Mouse (Mus musculus): ENCODE measurements around the gene Sap25. TPM values are rescaled to one million over a fixed set of nuclear protein-coding genes. Genes with fewer than 3 reads are reported as not detected.

Sap25 gene
- total and polyA plus RNA-seq, 3 experiments: 1.5 to 34.9 (median 2.0) TPM

GRCm38 (mm10) chr5:137629306-137629721 lies 11.8 kb upstream of the Sap25 start:
- under 1% methylated on average over 23 of the region's 23 CpGs for WGBS
- intact Hi-C loops (cut with DNase I): loop anchor here (2.0 kb wide), 1 partner anchor 97 kb away; the partner anchor contains the start of genes Epo and Gnb2

DNA sequence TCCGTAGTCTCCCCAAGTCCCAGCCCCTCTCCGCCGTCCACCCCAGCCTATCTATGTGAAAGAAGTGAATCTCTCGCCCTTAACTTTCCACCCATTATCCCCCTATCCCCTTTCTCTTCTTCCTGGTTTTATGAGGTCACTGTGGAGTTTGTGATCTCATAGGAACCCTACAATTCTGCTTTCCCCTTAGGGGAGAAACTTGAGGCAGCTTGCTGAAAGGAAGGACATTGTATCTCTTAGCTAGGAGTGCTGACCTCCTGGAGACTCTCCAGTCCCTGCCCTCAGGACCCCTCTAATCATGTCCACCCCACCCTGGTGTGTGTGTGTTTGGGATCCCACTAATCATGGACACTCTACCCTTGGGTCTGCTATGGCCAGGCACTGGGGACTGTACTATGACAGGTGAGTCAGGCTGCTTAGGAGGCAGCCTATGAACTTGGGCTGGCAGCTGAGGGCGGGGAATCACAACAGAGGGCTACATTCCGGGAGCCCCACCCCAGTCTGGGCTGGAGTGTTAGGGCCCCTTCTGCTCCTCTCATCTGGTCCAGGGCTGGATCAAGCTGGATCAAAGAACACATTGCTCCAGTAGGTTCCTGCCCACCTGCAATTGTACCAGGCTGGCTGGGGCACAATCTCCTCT lies 11.1 kb upstream of the Sap25 start:
- Histone ChIP-seq H3K9ac (ENCODE audit: low read depth, low read length) (peak overlapping the region; percentile 90), H3K4me1 (ENCODE audit: control insufficient read depth, insufficient read depth, low read length) (peaks cover 12% of the 10 kb centered on the region), H3K79me2 (replicated peaks; ENCODE audit: control insufficient read depth, insufficient read depth, low read length) (no peaks in the 10 kb centered on the region; the same call in none of the 2 replicates), H3K36me3 (ENCODE audit: control insufficient read depth, insufficient read depth, low read length) (no peaks in the 10 kb centered on the region), H3K27me3 (ENCODE audit: control insufficient read depth, insufficient read depth, low read length) (no peaks in the 10 kb centered on the region), H3K27ac (peak overlapping the region; percentile 94), H3K4me3 (peak overlapping the region; percentile 67)
- TF ChIP-seq EP300 (IDR thresholded peaks at IDR 0.05; ENCODE audit: insufficient read depth, low read depth, low read length) (no peak), CTCF (IDR thresholded peaks at IDR 0.05) (no peak)
- WGBS: 11% methylated on average over 6 of the region's 6 CpGs
- DNase-seq: peak; percentile 51 to 58
- intact Hi-C loops (cut with DNase I): loop anchor here (2.0 kb wide), 1 partner anchor 97 kb away; the partner anchor contains the start of genes Epo and Gnb2

More at GRCm38 (mm10) chr5:137629306-137629721, 11.8 kb upstream of the Sap25 start:
- Histone ChIP-seq H3K4me1 (ENCODE audit: control insufficient read depth, insufficient read depth, low read length) (peaks cover 12% of the 10 kb centered on the region), H3K36me3 (ENCODE audit: control insufficient read depth, insufficient read depth, low read length) (no peaks in the 10 kb centered on the region), H3K27ac (peak overlapping the region; percentile 94), H3K9ac (ENCODE audit: low read depth, low read length) (peak overlapping the region; percentile 90), H3K4me3 (peak overlapping the region; percentile 67), H3K27me3 (ENCODE audit: control insufficient read depth, insufficient read depth, low read length) (no peaks in the 10 kb centered on the region), H3K79me2 (replicated peaks; ENCODE audit: control insufficient read depth, insufficient read depth, low read length) (no peaks in the 10 kb centered on the region; the same call in none of the 2 replicates)
- no peak for TF ChIP-seq POLR2A (IDR thresholded peaks at IDR 0.05; ENCODE audit: insufficient read depth, low read depth, low read length)
- TF ChIP-seq CTCF (IDR thresholded peaks at IDR 0.05): no peak
- TF ChIP-seq EP300 (IDR thresholded peaks at IDR 0.05; ENCODE audit: insufficient read depth, low read depth, low read length): no peak
- DNase-seq: no peak

DNA sequence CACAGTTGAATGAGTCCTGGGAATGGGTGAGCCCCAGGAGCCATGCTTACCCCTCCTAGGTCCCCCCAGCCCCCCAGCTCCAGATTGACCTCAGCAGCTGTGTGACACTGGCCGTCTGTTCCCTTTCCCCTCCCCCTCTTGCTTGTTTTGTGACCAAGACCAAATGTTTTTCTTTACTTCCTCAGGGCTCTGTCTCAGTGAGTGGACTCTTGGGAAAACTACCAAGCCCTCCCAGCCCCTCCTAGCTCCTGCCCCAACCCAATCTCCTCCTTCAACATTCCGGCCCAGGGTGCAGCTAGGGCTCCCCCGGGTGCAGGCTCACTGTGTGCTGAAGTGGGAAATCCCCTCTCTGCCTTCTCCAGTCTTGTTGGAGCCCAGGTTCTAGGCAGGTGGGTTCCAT lies 10.5 kb upstream of the Sap25 start:
- peak; percentile 65 to 74 for DNase-seq
- peak overlapping the region; percentile 62 for H3K9ac ChIP-seq (ENCODE audit: low read depth, low read length)
- TF ChIP-seq CTCF (IDR thresholded peaks at IDR 0.05) (no peak), POLR2A (IDR thresholded peaks at IDR 0.05; ENCODE audit: insufficient read depth, low read depth, low read length) (0 out of 2 replicates have a peak, but pooled peaks have one; percentile 14)
- H3K79me2 ChIP-seq (replicated peaks; ENCODE audit: control insufficient read depth, insufficient read depth, low read length): no peaks in the 10 kb centered on the region; the same call in none of the 2 replicates
- peak overlapping the region; percentile 94 for H3K27ac ChIP-seq
- H3K4me1 ChIP-seq (ENCODE audit: control insufficient read depth, insufficient read depth, low read length): peaks cover 12% of the 10 kb centered on the region
- no peaks in the 10 kb centered on the region for H3K36me3 ChIP-seq (ENCODE audit: control insufficient read depth, insufficient read depth, low read length)
- no peaks in the 10 kb centered on the region for H3K27me3 ChIP-seq (ENCODE audit: control insufficient read depth, insufficient read depth, low read length)
- WGBS: 18% methylated on average over 3 of the region's 3 CpGs
- intact Hi-C loops (cut with DNase I): no loop called here
- peak overlapping the region; percentile 67 for H3K4me3 ChIP-seq

- no peaks in the 10 kb centered on the region for H3K27me3 ChIP-seq (ENCODE audit: control insufficient read depth, insufficient read depth, low read length)
- WGBS: 22% methylated on average over 9 of the region's 9 CpGs
- H3K4me3 ChIP-seq: peak overlapping the region; percentile 24; the same call in 1 of the 2 replicates
- H3K4me1 ChIP-seq (ENCODE audit: control insufficient read depth, insufficient read depth, low read length): peaks cover 12% of the 10 kb centered on the region
- no peaks in the 10 kb centered on the region; the same call in none of the 2 replicates for H3K79me2 ChIP-seq (replicated peaks; ENCODE audit: control insufficient read depth, insufficient read depth, low read length)
- H3K36me3 ChIP-seq (ENCODE audit: control insufficient read depth, insufficient read depth, low read length): no peaks in the 10 kb centered on the region
- H3K27ac ChIP-seq: peak overlapping the region; percentile 94
- peak; percentile 50 to 77 for DNase-seq
- H3K9ac ChIP-seq (ENCODE audit: low read depth, low read length): peak overlapping the region; percentile 62
- intact Hi-C loops (cut with DNase I): no loop called here
- TF ChIP-seq POLR2A (IDR thresholded peaks at IDR 0.05; ENCODE audit: insufficient read depth, low read depth, low read length) (0 out of 2 replicates have a peak, but pooled peaks have one; percentile 5), CTCF (IDR thresholded peaks at IDR 0.05) (no peak), EP300 (IDR thresholded peaks at IDR 0.05; ENCODE audit: insufficient read depth, low read depth, low read length) (0 out of 2 replicates have a peak, but pooled peaks have one; percentile 10)
Measured at GRCm38 (mm10) chr5:137631171-137631570, 10.0 kb upstream of the Sap25 start.

GRCm38 (mm10) chr5:137631591-137631990 lies 9.5 kb upstream of the Sap25 start:
- Histone ChIP-seq H3K9ac (ENCODE audit: low read depth, low read length) (no peak overlapping the region), H3K36me3 (ENCODE audit: control insufficient read depth, insufficient read depth, low read length) (no peaks in the 10 kb centered on the region), H3K4me1 (ENCODE audit: control insufficient read depth, insufficient read depth, low read length) (peaks cover 12% of the 10 kb centered on the region), H3K27ac (peak overlapping the region; percentile 94), H3K27me3 (ENCODE audit: control insufficient read depth, insufficient read depth, low read length) (no peaks in the 10 kb centered on the region), H3K79me2 (replicated peaks; ENCODE audit: control insufficient read depth, insufficient read depth, low read length) (no peaks in the 10 kb centered on the region; the same call in none of the 2 replicates), H3K4me3 (peak overlapping the region; percentile 24; the same call in 1 of the 2 replicates)
- TF ChIP-seq CTCF (IDR thresholded peaks at IDR 0.05): no peak
- TF ChIP-seq POLR2A (IDR thresholded peaks at IDR 0.05; ENCODE audit: insufficient read depth, low read depth, low read length): no peak
- TF ChIP-seq EP300 (IDR thresholded peaks at IDR 0.05; ENCODE audit: insufficient read depth, low read depth, low read length): no peak
- no peak for DNase-seq
- intact Hi-C loops (cut with DNase I): no loop called here
- WGBS: 36% methylated on average over 4 of the region's 4 CpGs

Measured in heart, adult 2 months (tissue).